Mouse (Mus musculus) layer of hippocampus, adult 18-20 months (tissue): ENCODE measurements around the gene Clec4b2. TPM values are rescaled to one million over a fixed set of nuclear protein-coding genes. Genes with fewer than 3 reads are reported as not detected.
"Not testable (repeated sequence)": the region's sequence is repeated elsewhere in the genome, so short reads cannot be mapped to it uniquely, and the experiment has no call there.

Experiments used
- DNase-seq, 2 experiments: peaks; one replicate each; pipeline ENCODE4 v3.0.0; 2022; ENCODE audit warnings: low spot score in 2 of 2
- long read RNA-seq: library from polyadenylated mRNA; stranded (forward); transcript quantifications from one replicate; pipeline ENCODE4 v2.0.0, GENCODE M21; 2021
- total RNA-seq, 2 experiments: library from RNA; stranded (reverse); gene quantifications; 2 replicates each; pipeline ENCODE4 v1.2.3; 2021

The Clec4b2 gene
- total RNA-seq, result not detected
- long read RNA-seq, result 0 reads

DNA sequence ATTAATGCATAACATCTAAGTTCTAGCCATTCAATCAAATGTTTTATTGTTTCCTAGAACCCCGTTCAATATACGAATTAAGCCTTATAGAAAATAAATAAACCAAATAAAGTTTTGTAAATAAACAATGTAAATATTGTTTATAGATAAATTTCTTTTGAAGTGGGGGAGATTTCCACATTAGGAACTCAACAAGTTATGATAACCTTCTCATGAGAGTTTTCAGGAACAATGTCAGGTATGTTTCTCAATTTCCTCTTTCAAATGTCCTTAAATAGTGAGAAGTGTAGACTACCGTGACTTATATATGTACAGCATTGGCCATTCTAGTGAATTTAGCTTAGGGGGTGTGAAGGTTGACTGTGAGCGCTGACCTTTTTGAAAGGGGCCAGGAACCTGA lies at the start of gene Clec4b2:
Gene Clec4b2, plus strand, starts transcription at position 301 of the 400 bp plus-strand sequence.
- DNase-seq, result no peak

DNA sequence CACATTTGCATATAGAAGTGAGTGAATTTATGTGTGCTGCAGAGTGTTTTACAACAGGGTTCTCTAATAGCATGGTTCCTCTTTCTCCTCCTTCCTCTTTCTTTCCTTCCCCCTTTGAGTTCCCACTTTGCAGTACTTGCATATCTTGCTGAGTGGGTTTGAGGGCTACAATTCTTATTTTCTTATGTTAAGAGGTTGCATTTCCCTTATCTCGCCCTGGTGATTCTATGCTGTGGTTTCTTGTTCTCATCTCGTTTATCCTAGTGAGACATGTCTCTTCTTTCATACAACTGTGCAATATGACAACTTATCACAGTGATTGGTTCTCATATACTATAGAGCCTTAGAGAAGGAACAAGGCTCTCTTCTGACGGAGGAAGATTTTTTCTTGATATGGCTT lies 49.5 kb upstream of the Clec4b2 start:
- no peak for DNase-seq

DNA sequence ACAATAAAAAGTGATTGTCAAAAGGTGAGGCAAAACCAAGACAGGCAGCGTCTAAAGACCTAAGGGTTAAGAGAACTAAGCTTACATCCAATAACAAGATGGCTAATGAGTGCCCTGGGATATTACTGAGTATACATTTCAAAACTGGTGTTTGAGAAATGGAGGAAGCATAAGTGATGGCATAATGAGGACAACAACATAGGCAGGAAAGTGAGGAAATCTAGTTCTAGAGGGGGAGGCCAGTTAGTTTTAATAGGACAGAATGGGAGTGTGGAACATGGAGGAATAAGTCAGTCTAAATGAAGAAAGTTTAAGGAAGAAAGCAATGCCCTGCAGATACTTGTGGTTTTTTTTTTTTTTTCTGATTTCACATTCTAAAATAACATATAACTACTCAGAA lies 45.5 kb upstream of the Clec4b2 start:
- no peak for DNase-seq

DNA sequence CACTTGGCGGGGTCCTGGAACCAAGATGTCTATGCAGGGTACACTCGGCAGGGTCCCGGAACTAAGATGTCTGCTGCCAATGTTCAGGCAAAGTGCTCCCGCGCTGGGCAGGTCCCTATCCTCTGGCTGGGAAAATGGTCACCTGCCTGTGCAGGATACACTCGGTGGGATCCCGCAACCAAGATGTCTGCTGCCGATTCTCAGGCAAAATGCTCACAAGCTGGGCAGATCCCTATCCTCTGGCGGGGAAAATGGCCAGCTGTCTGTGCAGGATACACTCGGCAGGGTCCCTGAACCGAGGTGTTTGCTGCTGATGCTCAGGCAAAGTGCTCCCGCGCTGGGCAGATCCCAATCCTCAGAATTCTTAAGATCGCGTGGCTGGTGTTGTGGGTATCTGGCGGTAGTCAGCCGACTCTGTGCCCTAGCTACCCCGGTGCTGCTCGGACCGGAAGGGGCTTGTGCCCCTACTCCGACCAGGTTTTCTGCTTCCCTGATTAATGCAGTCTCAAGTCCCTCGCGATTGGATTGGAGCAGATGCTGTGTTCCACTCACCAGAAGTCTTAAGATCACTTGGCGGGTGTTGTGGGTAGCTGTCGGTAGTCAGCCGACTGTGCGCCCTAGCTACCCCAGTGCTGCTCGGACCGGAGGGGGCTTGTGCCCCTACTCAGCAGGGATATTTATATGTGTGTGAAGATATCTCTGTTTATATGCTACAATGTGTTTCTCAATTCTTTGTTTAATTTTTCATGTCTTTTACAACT lies 34.7 kb upstream of the Clec4b2 start:
- DNase-seq, result not testable (repeated sequence)

DNA sequence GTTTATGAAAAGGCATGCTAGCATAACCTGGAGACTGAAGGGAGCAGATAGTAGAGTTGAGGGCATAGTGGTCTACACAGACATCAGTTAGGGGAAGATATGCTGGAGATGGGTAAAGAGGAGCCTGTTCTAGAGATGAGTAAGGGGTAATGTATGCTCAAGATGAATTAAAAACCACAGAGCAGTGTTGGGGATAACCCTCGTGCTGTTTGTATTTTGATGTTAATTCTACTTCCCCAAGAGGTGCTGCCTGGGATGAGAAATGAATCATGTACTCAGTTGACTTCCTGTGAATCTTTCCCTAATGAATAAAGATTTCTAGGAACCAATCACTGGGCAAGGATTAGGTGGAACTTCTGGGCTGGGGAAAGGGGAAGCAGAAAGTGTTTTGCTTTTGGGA lies 2.6 kb upstream of the Clec4b2 start:
- no peak for DNase-seq

DNA sequence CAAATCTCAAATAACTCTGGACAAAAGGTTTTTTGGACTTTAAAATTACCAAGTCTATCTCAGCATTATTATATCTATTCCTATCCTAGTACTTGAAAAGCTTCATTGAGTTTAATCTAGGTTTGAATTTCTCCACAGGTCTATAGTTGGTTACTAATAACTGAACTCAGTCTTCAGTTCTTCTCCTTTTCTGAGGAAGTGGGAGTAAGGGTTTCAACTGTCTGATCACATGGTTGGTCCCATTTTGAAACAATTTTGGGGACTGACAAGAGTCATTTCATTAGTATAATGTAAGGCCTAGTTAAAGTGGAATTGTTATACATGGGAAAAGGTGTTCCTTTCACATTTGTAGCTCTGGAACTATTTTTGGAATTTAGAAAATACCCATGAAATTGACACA lies 1.7 kb upstream of the Clec4b2 start:
- no peak for DNase-seq

DNA sequence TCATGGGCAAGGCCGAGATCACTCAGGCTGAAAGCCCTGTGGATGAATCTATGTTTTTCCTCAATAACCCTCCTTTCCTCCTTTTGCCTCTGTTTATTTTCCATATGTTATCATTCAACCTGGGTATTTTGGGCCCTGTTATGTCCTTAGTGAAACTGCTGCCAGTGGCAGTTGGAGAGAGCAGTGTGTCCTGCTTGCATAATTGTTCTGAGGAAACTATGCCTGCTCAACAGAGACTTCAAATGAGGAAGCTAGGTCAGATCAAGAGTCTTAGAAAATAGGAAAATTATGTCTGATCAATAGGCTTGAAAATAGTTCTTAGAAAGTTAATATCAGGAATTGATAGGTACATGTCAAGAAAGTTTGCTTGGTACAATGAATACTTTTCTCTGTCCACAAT lies 2.9 kb downstream of the Clec4b2 start:
- no peak for DNase-seq

DNA sequence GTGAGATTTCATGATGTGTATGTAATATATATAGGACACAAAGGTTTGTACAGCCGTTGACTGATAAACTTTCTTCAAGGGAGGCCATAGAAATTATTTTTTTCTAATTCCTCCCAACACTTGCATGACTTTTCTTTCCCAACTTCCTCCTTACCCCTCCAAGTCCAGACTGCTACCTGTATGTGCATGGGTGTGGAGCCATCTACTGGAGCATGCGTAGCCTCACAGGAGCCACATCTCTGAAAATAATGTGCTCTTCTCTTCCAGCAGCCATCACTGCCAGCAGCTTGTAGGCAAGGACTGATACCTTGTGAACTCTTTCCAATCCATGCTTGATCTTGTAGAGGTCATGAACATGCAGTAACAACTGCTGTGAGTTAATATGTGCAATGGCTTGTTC lies 12.2 kb downstream of the Clec4b2 start:
- peak in 1 of 2 experiments; percentile 1 for DNase-seq

DNA sequence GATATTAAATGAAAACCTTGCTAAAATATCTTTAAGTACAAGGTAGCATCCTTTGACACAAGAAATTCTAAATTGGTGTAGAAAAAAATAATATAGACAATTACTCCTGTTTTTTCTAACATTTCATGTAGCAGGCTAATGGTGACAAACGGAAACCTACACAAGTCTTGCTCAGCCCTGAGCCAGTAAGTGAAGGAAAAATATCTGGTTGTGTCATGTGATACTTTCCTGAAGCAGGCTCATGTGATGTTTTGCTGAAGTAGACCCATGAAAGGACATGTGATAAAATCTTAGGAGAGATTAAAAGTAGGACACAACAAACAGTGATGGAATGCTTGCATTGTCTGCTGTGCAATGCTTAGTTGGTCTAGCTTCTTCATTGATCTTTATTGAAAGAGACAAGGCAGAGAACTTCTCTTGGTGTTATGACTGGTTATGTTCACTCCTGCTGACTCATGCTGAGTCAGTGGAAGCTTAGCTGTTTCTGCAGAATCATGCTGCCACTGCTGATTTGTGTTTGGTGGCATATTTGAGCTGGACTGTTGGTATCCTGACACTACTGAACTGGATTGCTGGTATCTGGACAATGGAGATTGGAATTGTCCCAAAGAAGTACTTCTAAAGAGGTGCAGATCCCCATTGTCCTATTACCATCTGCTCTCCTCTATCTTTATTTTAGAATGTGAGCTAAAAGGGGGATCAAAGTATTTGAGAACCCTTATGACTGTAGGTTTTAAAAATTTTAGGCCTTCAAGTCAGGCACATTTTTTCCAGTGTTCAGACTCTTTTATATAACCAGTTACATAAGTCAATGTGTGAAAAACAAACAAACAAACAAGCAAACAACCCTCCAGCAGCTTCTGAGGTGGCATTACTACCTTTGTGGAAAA lies 34.7 kb downstream of the Clec4b2 start:
- no peak for DNase-seq

DNA sequence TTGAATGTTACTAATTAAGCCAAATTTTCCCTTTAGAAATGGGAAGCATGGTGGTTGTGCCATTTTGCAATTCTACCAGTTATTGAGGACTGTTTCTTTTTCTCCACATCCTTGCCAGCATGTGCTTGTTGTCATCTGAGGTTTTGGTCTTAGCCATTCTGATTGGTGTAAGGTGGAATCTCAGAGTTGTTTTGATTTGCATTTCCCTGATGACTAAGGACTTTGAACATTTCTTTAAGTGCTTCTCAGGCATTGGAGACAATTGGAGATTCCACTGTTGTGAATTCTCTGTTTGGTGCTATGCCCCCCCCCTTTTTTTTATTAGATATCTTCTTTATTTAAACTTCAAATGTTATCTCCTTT lies 35.4 kb downstream of the Clec4b2 start:
- DNase-seq, result not testable (repeated sequence)

DNA sequence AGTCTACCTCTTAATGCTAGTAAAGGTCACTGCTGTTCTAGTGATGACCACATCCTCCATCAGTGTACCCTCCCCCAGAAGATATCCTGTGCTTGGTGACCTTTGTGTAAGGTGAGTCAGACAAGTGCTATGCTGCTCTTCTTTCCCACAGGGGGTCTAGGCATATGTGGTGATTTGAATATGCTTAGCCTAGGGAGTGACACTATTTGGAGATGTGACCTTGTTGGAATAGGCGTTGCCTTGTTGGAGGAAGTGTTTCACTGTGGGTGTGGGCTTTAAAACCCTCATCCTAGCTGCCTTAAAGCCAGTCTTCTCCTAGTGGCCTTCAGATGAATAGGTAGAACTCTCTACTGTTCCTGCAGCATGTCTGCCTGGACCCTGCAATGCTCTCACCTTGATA lies 39.0 kb downstream of the Clec4b2 start:
- DNase-seq, result no peak

DNA sequence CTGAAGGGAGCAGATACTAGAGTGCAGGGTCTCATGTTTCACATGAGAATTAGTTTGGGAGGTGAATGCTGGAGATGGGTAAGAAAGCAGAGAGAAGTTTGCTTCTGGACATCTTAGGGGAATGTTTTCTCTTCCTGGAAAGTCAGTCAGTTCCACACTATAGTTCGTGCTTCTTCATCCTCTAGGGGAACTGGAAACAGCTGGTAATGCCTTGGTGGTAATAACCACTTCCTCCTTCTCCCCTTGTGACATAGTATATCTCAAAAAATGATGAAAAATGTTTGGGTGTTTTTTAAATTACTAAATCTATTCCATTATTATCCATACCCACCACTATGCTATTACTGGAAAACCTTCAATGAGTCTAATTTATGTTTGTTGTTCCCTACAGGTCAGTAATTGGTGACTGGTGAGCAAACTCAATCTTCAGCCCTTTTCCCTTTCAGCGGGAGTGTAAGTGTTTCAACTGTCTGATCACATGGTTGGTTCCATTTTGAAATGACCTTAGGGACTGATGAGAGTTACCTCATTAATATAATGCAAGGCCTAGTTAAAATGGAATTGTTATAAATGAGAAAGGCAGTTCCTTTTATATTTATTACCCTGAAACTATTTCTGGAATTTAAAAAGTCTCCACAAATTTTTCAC lies 55.0 kb downstream of the Clec4b2 start:
- DNase-seq, result no peak

DNA sequence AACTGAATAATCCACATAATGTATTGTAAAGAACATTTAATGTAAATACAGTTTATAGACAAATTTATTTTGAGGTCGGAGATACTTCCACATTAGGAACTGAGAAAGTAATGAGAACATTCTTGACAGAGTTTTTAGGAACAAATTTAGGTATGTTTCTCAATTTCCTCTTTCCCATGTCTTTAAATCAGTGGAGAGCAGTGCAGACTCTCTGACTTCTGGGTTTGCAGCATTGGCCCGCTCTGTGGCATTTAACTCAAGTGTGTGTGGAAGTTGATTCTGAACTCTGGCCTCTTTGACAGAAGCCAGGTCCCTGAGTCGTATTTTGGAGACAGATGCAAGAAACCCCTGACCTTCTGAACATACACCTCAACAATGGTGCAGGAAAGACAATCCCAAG lies 57.0 kb downstream of the Clec4b2 start, which contains the start of gene Clec4n:
Gene Clec4n, plus strand, starts transcription at position 200 of the 400 bp plus-strand sequence.
- no peak for DNase-seq

DNA sequence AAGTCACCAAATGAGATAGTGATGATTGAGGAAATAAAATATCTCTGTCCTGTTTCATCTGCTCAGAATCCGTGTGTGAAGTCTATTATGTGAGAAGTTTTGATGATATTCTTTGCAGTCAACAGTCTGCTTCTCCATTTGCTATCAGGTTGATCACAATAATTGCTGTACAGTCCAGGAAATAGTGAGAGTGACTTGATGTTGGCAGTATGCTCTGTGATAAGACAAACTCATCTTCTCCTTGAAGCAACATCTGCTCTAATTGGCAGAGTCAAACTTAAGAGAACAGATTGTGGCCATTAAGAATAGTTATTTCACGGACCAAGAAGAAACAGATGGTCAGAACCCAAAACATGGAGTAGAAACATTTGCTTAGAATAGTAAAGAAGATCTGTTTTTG lies 58.5 kb downstream of the Clec4b2 start:
- DNase-seq, result peak in 1 of 2 experiments; percentile 1

DNA sequence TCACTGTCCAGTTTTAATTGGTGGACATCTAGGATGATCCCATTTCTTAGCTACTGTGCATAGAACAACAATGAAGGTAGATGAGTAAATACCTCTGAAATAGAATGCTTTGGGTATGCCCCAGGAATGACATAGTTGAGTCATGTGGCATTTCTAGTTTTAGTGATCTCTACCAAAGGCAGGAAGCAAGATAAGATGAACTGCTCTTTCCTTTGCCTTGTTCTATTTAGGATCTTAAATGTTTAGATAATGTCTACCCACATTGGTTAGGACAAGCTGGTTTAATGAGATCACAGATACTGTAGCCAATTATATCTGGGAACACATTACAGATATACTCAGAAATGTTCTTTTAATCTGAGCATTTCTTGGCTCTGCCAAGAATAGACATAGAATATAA lies 64.9 kb downstream of the Clec4b2 start:
- DNase-seq, result no peak

DNA sequence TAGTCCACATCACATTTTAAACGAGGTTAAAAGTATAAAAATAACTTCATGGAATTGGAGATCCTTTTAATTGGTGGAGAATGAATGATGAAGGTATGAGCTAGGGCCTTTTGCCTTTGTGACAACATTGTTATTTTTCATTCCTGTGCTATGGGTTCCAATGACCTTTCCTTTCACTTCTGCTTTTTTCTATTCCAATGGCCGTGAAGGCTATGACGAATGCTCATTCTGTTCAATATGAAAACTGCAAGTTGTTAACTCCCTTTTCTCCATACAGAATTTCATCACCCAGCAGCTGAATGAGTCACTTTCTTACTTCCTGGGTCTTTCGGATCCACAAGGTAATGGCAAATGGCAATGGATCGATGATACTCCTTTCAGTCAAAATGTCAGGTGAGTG lies 71.5 kb downstream of the Clec4b2 start:
- DNase-seq, result no peak

DNA sequence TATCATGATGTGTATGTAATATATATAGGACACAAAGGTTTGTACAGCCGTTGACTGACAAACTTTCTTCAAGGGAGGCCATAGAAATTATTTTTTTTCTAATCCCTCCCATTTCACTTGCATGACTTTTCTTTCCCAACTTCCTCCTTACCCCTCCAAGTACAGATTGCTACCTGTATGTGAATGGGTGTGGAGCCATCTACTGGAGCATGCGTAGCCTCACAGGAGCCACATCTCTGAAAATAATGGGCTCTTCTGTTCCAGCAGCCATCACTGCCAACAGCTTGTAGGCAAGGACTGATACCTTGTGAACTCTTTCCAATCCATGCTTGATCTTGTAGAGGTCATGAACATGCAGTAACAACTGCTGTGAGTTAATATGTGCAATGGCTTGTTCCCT lies 76.2 kb downstream of the Clec4b2 start:
- not testable (repeated sequence) for DNase-seq

DNA sequence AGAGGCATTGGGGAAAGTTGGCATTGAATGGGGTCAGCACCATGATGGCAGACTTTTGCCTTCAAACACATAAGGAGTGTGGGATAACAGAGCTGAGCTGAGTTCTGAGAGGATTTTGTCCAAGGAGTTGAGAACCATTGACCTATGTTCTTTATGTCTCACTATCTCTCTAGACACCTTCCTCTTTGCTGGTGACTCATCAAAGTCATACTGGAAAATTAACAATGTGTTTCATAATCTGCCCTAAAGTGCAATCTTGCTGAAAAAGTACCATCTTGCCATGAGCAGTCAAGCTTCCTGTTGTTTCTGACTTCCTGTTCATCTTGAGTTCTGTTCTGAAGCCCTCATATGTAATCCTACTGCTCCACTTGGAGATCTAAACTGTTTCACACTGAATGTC lies 80.0 kb downstream of the Clec4b2 start:
- no peak for DNase-seq
